Mouse (Mus musculus) lung, adult 2 months (tissue): Measurements from ENCODE around the gene Cdk20.

Source experiments
- CTCF ChIP-seq: fragments of 200-500 bp; IDR thresholded peaks from 2 replicates; pipeline ENCODE4 v1.5.1; 2011; ENCODE audit warnings: mild to moderate bottlenecking, low read length, control low read depth; ENCODE audit not compliant: insufficient read depth
- POLR2A ChIP-seq: fragments of 200-500 bp; IDR thresholded peaks from 2 replicates; pipeline ENCODE4 v1.6.1; 2011; ENCODE audit warnings: low read depth, mild to moderate bottlenecking, control low read depth, low read length, borderline replicate concordance; ENCODE audit errors: extremely low read depth

DNA sequence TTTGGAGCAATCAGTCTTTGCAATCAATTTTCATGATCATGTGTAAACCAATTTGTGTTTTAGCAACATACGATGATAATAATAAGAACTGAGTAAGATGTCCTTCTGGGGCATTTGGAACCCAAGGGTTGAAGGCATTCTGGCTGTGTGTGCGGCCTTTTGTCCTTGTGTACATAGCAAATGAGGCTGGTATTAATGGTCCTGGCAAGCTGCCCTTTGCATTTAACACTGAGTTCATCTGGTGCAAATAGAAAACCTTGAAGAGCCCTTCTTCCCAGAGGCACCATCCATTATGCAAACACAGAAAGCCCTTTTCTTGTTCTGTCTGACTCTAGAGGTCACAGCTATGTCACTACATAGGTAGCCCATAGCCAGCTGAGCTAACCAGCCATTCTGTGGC lies 30.5 kb downstream of the Cdk20 start:
- TF ChIP-seq CTCF (no peak), POLR2A (no peak)
